Mouse (Mus musculus) liver, adult 2 months (tissue): ENCODE results near the gene Bean1.

Source experiments
- CTCF ChIP-seq: fragments of 200-500 bp; IDR thresholded peaks from 2 replicates; pipeline ENCODE4 v1.5.1; 2011; ENCODE audit warnings: low read depth, low read length, control low read depth
- POLR2A ChIP-seq: fragments of 200-500 bp; IDR thresholded peaks from 2 replicates; pipeline ENCODE4 v1.6.1; 2011; ENCODE audit warnings: low read length, control low read depth; ENCODE audit not compliant: insufficient read depth; ENCODE audit errors: extremely low read depth

DNA sequence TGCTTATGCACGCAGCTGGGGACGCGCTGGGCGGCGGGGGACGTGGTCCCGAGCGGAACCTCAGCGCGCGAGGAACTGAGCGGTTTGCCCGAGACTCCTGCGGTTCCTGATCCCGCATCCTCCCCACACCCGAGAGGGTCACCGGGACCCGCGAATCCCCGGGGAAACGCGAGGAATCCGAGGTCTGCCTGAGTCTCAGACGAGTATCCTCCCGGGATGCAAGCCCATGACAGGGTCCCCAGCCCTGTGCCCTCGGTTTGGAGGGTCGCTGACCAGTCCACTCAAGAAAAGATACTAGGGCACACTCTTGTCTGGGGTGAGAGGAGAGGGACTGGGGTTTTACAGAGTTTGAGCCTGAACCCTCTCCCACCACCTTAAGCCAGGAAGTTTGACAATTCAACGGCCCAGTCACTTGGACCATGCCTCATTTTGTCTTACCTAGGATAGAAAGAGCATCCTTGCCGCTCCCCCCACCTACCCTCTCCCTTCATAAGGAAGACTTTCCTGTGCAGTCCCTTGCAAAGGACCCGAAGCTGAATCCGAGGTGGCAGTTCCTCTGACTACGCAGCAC is 893 bp downstream of the Bean1 start:
- TF ChIP-seq CTCF (no peak), POLR2A (no peak)
